Mouse (Mus musculus) thymus, adult 2 months (tissue): ENCODE data around the gene Uox. TPM values are rescaled to one million over a fixed set of nuclear protein-coding genes. Genes with fewer than 3 reads are reported as not detected.

Source experiments
- DNase-seq: peaks from one replicate; pipeline ENCODE4 v3.0.0; 2021
- H3K27ac ChIP-seq: fragments of 200-500 bp; 2 replicates; pipeline ENCODE4 v1.5.1; 2012; ENCODE audit warnings: low read length, control low read depth; ENCODE audit not compliant: control insufficient read depth, insufficient read depth
- H3K27me3 ChIP-seq: fragments of 200-500 bp; 2 replicates; pipeline ENCODE4 v1.6.1; 2012; ENCODE audit warnings: mild to moderate bottlenecking, low read length, moderate library complexity, mixed read lengths; ENCODE audit not compliant: control insufficient read depth, insufficient read depth
- H3K36me3 ChIP-seq: fragments of 200-500 bp; 2 replicates; pipeline ENCODE4 v1.6.1; 2012; ENCODE audit warnings: mild to moderate bottlenecking, low read length, moderate library complexity; ENCODE audit not compliant: control insufficient read depth, insufficient read depth
- H3K4me1 ChIP-seq: fragments of 200-500 bp; replicated peaks from 2 replicates; pipeline ENCODE4 v1.6.1; 2012; ENCODE audit warnings: low read length; ENCODE audit not compliant: control insufficient read depth, insufficient read depth
- H3K4me3 ChIP-seq: fragments of 200-500 bp; 2 replicates; pipeline ENCODE4 v1.5.1; 2012; ENCODE audit warnings: mild to moderate bottlenecking, low read length, control low read depth, moderate library complexity; ENCODE audit not compliant: control insufficient read depth, insufficient read depth
- CTCF ChIP-seq: fragments of 200-500 bp; IDR thresholded peaks from 2 replicates; pipeline ENCODE4 v1.5.1; 2012; ENCODE audit warnings: mild to moderate bottlenecking, control low read depth, low read length, moderate library complexity, borderline replicate concordance; ENCODE audit not compliant: control insufficient read depth, poor library complexity, insufficient read depth; ENCODE audit errors: extremely low read depth
- POLR2A ChIP-seq: fragments of 200-500 bp; IDR thresholded peaks from 2 replicates; pipeline ENCODE4 v1.6.1; 2012; ENCODE audit warnings: mild to moderate bottlenecking, low read length, control low read depth, moderate library complexity; ENCODE audit not compliant: control insufficient read depth, poor library complexity, insufficient read depth; ENCODE audit errors: extremely low read depth
- WGBS: fragments of 180-500 bp; shearing (Covaris S2); methylation state at CpG from one replicate; pipeline ENCODE4 v1.1.7; 2018; 5-methylcytosine and 5-hydroxymethylcytosine counted together
- polyA plus RNA-seq: library from polyadenylated mRNA; depleted of rRNA; stranded (reverse); fragments of >200 nt; gene quantifications from 2 replicates; pipeline ENCODE4 v1.2.3, GENCODE M21; 2012

Gene Uox
- polyA plus RNA-seq, 1 experiment: 0.03 TPM

DNA sequence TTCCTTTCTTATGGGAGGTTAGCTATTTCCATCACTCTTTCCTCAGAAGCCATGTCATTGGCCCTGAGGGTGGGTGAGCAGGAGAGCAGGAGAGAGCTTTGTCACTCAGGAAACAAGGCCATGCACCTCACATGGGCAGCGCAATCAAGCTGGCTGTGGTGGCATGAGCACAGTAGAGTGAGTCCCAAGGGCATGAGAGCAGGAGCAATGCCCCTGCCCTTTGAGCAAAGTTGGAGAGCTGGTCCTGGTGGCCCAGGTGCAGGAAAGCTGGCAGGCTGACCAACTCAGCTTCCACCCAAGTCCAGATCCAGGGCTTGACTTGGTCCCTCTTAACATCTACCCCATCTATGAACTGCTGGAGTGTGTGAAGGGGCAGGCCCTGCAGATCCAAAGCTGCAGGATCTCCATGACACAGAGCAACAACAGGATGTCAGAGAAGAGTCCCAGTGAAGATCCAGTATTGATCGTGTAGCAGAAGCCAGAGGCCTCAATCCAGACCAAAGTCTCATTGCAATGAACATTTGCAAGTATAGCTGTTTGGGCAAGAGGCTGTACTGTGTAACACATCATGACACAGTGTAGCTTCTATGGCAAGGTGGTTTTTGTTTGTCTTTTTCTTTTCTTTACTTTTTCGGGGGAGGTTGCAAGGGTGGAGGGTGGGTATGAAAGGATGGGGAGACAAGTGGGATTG lies 10.0 kb downstream of the Uox start:
- Histone ChIP-seq H3K36me3 (no peaks in the 10 kb centered on the region), H3K27ac (no peak overlapping the region), H3K4me1 (peaks cover 4% of the 10 kb centered on the region), H3K27me3 (no peaks in the 10 kb centered on the region), H3K4me3 (no peak overlapping the region)
- WGBS: 97% methylated on average over 3 of the region's 3 CpGs
- TF ChIP-seq POLR2A (no peak), CTCF (no peak)
- DNase-seq: no peak

DNA sequence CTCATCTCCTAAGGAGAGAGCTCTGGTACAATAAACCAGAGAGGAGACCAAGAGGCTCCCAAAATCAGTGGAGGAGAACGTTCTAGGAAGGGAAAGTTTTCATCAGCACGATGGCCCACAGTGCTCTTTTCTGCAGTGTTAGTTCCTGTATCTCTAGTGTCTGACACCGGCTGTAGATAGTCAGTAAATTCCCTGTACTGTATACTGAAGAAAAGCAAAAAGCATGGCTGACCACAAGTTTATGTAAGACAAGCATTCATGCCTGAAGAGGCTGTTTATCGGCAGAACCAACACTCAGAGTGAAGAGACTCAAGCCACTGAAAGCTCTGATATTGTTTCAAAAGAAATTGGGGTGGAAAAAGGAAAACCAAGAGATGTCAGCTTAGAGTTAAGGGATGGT lies 13.3 kb downstream of the Uox start:
- Histone ChIP-seq H3K27ac (no peak overlapping the region), H3K4me1 (peaks cover 4% of the 10 kb centered on the region), H3K4me3 (no peak overlapping the region), H3K36me3 (no peaks in the 10 kb centered on the region), H3K27me3 (no peaks in the 10 kb centered on the region)
- no peak for DNase-seq
- WGBS: 15% methylated on average over 4 of the region's 4 CpGs
- TF ChIP-seq POLR2A (no peak), CTCF (no peak)

DNA sequence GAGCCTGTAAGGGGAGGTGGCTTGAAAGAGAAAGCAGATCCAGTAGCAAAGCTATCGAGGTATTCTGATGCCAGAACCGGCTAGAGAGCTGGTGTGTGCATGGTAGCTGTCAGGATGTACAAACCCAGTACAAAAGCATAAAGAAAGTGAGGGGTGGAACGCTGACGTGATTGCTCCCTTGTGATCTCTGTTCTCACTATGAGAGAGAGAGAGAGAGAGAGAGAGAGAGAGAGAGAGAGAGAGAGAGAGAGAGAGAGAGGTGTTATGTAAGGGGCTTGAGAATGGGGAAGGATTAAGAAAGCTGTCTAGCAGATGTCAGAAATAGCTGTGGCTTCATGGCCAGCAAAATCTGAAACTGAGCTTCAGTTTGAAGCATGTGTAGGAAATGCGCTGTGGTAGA lies 13.7 kb downstream of the Uox start:
- no peak for DNase-seq
- Histone ChIP-seq H3K27ac (no peak overlapping the region), H3K36me3 (no peaks in the 10 kb centered on the region), H3K4me1 (peaks cover 4% of the 10 kb centered on the region), H3K4me3 (no peak overlapping the region), H3K27me3 (no peaks in the 10 kb centered on the region)
- TF ChIP-seq CTCF (no peak), POLR2A (no peak)
- WGBS: 4% methylated on average over 5 of the region's 5 CpGs

DNA sequence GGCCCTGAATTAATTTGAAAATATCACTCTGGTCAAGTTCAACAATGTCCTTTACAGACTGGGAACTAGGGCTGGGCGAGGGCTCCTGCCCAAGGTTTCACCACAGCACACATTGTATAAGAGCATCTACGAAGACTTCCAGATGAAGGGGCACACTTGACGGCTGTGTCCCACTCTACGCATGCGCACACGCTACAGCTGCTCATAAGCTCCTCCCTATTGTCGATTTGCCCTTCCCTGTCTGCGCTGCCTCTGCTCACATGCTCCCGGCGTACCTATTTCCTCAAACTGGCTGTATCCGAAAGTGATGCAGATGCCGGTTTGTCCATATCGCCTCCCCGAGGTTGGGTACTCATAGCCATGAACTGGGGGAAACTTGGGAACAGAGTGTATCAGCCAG lies 16.4 kb downstream of the Uox start:
- Histone ChIP-seq H3K27ac (no peak overlapping the region), H3K4me3 (no peak overlapping the region), H3K4me1 (peaks cover 4% of the 10 kb centered on the region), H3K27me3 (no peaks in the 10 kb centered on the region), H3K36me3 (no peaks in the 10 kb centered on the region)
- WGBS: 97% methylated on average over 14 of the region's 14 CpGs
- TF ChIP-seq CTCF: no peak
- no peak for TF ChIP-seq POLR2A
- DNase-seq: no peak

DNA sequence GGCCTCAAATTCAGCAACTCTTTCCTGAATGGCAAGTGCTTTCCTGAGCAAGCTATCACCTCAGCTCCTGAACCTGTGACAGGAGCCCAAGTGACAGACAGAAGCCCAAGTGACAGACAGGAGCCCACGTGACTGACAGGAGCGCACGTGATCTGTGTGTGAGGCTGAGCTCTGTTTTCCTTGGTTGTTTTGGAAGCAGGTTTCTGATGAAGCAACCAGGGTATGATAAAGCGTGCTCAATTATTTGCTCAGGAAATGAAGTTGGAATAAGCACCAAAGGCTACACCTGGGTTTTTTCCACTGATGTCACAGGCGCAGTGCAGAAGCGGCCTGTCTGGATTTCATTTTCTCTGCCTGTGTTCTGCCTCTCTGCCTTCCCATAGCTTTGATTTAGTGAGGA lies 19.3 kb downstream of the Uox start:
- Histone ChIP-seq H3K27ac (no peak overlapping the region), H3K4me3 (no peak overlapping the region), H3K27me3 (no peaks in the 10 kb centered on the region), H3K36me3 (no peaks in the 10 kb centered on the region), H3K4me1 (no peaks in the 10 kb centered on the region)
- no peak for DNase-seq
- TF ChIP-seq POLR2A (no peak), CTCF (no peak)
- WGBS: 95% methylated on average over 6 of the region's 6 CpGs

DNA sequence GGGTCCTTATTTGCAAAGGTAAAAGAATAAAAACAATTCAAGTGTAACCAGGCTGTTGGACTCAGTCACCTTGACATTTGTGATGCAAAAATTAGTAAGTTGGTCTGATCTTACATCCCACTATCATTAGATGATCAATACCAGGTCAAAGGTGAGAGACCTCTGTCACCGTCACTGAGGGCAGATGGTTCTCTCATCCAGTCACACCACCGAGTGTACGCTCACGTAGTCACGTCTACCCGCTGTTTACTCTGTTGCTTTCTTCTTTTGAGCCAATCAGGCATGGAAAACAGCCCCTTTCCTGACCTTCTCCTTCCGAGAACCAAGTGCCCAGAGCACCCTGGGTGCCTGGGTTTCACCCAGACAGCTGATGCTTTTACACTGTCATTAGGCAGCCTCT lies 20.9 kb downstream of the Uox start:
- no peak for DNase-seq
- Histone ChIP-seq H3K36me3 (no peaks in the 10 kb centered on the region), H3K27me3 (no peaks in the 10 kb centered on the region), H3K4me3 (no peak overlapping the region), H3K4me1 (no peaks in the 10 kb centered on the region), H3K27ac (no peak overlapping the region)
- TF ChIP-seq CTCF (no peak), POLR2A (no peak)
- 97% methylated on average over 7 of the region's 7 CpGs for WGBS

DNA sequence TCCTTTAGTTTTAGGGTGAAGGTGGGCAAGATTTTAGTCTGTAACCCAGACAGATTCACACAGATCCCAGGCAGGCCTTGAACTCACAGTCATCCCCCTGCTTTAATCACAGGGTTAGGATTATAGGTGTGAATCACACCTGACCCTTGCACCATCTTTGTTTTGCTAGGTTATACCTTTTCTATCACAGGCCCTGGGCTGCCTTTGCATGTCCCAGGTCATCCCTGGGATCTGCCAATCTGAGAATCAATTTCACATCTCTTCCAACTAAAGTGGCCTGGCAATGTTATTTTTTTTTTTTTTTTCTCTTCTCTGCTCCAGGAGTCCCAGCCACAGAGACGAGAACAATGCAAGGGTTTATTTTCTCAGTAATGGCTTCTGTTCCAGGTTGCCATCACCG lies 21.4 kb downstream of the Uox start:
- DNase-seq: no peak
- no peaks in the 10 kb centered on the region for H3K36me3 ChIP-seq
- H3K4me1 ChIP-seq: no peaks in the 10 kb centered on the region
- WGBS: 94% methylated on average over 2 of the region's 2 CpGs
- H3K27me3 ChIP-seq: no peaks in the 10 kb centered on the region
- TF ChIP-seq CTCF (no peak), POLR2A (no peak)
- no peak overlapping the region for H3K4me3 ChIP-seq
- no peak overlapping the region for H3K27ac ChIP-seq
